Mouse (Mus musculus) CD4-positive naive resting alpha-beta T cell, adult 57 days (primary cell): Measurements from ENCODE around the gene Stub1. TPM values are rescaled to one million over a fixed set of nuclear protein-coding genes. Genes with fewer than 3 reads are reported as not detected.

Source experiments
- total RNA-seq: library from RNA; stranded (reverse); gene quantifications from one replicate; pipeline ENCODE4 v1.2.4, GENCODE M21; 2023

Gene Stub1
- total RNA-seq, 1 experiment from 2014 or later = 74.2 TPM

Other genes starting within 250 kb of the Stub1 start
- not detected for gene Gng13, start 116.2 kb downstream of the Stub1 start, total RNA-seq
- gene Chtf18, start 106.0 kb downstream of the Stub1 start, total RNA-seq = 7.2 TPM
- 5.6 TPM for gene Rpusd1, start 105.7 kb downstream of the Stub1 start, total RNA-seq
- not detected for gene Mslnl, start 97.4 kb downstream of the Stub1 start, total RNA-seq
- gene Msln, start 79.0 kb downstream of the Stub1 start, total RNA-seq = 2.0 TPM
- 18.2 TPM for gene Narfl, start 59.6 kb downstream of the Stub1 start, total RNA-seq
- 28.0 TPM for gene Haghl, start 47.7 kb downstream of the Stub1 start, total RNA-seq
- not detected for gene Ccdc78, start 46.8 kb downstream of the Stub1 start, total RNA-seq
- gene Fam173a, start 40.5 kb downstream of the Stub1 start, total RNA-seq = 56.0 TPM
- gene AC134908.4, start 37.7 kb downstream of the Stub1 start, total RNA-seq = not detected
- 22.5 TPM for gene Metrn, start 36.3 kb downstream of the Stub1 start, total RNA-seq
- gene Fbxl16, start 24.3 kb downstream of the Stub1 start, total RNA-seq = not detected
- 19.9 TPM for gene Wdr24, start 9.8 kb downstream of the Stub1 start, total RNA-seq
- gene Jmjd8, start 4.5 kb downstream of the Stub1 start, total RNA-seq = 32.6 TPM
- gene Rhbdl1, start 3.9 kb upstream of the Stub1 start, total RNA-seq = 11.7 TPM
- 11.6 TPM for gene Gm20683, start 8.4 kb upstream of the Stub1 start, total RNA-seq
- 77.4 TPM for gene Rhot2, start 11.4 kb upstream of the Stub1 start, total RNA-seq
- gene Wdr90, start 28.1 kb upstream of the Stub1 start, total RNA-seq = 28.6 TPM
- gene Mcrip2, start 35.4 kb upstream of the Stub1 start, total RNA-seq = 3.6 TPM
- gene Mettl26, start 41.7 kb upstream of the Stub1 start, total RNA-seq = 29.1 TPM
- gene Wfikkn1, start 47.5 kb upstream of the Stub1 start, total RNA-seq = 9.4 TPM
- gene Rab40c, start 86.3 kb upstream of the Stub1 start, total RNA-seq = 22.2 TPM
- 56.0 TPM for gene Pigq, start 111.5 kb upstream of the Stub1 start, total RNA-seq
- not detected for gene Nhlrc4, start 111.6 kb upstream of the Stub1 start, total RNA-seq
- not detected for gene A930017K11Rik, start 119.2 kb upstream of the Stub1 start, total RNA-seq
- 40.8 TPM for gene Capn15, start 152.4 kb upstream of the Stub1 start, total RNA-seq
- 22.1 TPM for gene Rab11fip3, start 236.2 kb upstream of the Stub1 start, total RNA-seq